Mouse (Mus musculus): ENCODE measurements around the gene Pla2g6. TPM values are rescaled to one million over a fixed set of nuclear protein-coding genes. Genes with fewer than 3 reads are reported as not detected.

The Pla2g6 gene
- polyA plus RNA-seq, 1 experiment: 24.6 TPM

DNA sequence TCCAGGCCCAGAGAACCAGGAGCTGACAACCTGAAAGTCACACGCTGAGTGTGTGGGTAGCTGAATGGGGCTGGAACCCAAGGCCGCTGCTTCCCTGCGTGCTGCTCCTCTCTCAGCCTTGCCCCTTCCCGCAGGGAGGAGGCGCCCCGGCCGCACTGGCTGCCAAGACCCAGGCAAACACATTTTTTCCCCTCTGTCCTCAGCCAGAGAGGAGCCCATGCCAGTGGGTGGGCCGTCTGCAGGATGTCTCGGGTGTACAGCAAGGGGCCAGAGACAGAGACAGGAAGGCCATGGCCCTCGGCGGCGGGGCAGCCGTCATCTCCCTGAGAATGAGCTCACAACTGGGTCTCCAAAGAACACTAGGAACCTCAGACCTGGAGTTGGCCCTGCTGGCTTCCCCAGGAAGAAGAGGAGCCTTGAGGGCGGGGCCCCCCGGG lies 23.2 kb upstream of the Pla2g6 start:
- 40% methylated on average over 15 of the region's 15 CpGs for WGBS

DNA sequence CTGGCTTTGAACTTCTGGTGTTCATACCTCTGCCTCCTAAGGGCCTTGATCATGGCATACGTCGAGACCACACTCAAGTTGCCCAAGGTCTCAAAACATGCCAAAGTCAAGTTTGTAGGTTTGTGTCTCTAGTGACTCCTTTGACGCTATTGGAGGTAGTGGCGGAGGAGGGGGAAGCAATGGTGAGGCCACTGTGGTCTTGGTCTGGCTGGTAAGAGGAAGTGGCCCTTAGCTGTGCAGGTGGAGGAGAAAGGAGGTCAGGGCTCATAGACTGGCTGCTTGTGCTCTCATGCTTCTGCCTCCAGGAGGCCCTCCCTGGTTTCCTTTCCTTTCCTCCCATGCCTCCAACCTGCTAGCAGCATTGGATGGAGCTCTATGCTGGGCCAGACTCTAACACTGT lies 22.7 kb upstream of the Pla2g6 start:
- Histone ChIP-seq H3K27me3 (replicated peaks; ENCODE audit: control insufficient read depth, insufficient read depth, low read length) (no peaks in the 10 kb centered on the region), H3K4me3 (ENCODE audit: insufficient read depth, low read depth, low read length) (no peak overlapping the region), H3K4me1 (ENCODE audit: control insufficient read depth, insufficient read depth, low read length) (peaks cover 7% of the 10 kb centered on the region), H3K27ac (ENCODE audit: insufficient read depth, low read depth, low read length) (no peak overlapping the region), H3K36me3 (ENCODE audit: control insufficient read depth, insufficient read depth, low read length) (no peaks in the 10 kb centered on the region)
- no peak for DNase-seq
- 93% methylated on average over 4 of the region's 4 CpGs for WGBS
- TF ChIP-seq POLR2A (IDR thresholded peaks at IDR 0.05; ENCODE audit: low read depth, low read length): no peak
- no peak for TF ChIP-seq CTCF (conservative IDR thresholded peaks at IDR 0.05; ENCODE audit: insufficient read depth, insufficient read length, low read depth, low read length)

More for the DNA sequence above, 23.2 kb upstream of the Pla2g6 start:
- Histone ChIP-seq H3K4me3 (ENCODE audit: insufficient read depth, low read depth, low read length) (no peak overlapping the region), H3K27ac (ENCODE audit: insufficient read depth, low read depth, low read length) (no peak overlapping the region), H3K36me3 (ENCODE audit: control insufficient read depth, insufficient read depth, low read length) (no peaks in the 10 kb centered on the region), H3K27me3 (replicated peaks; ENCODE audit: control insufficient read depth, insufficient read depth, low read length) (no peaks in the 10 kb centered on the region), H3K4me1 (ENCODE audit: control insufficient read depth, insufficient read depth, low read length) (peaks cover 7% of the 10 kb centered on the region)
- no peak for TF ChIP-seq POLR2A (IDR thresholded peaks at IDR 0.05; ENCODE audit: low read depth, low read length)
- no peak for TF ChIP-seq CTCF (conservative IDR thresholded peaks at IDR 0.05; ENCODE audit: insufficient read depth, insufficient read length, low read depth, low read length)
- peak; percentile 80 for DNase-seq

DNA sequence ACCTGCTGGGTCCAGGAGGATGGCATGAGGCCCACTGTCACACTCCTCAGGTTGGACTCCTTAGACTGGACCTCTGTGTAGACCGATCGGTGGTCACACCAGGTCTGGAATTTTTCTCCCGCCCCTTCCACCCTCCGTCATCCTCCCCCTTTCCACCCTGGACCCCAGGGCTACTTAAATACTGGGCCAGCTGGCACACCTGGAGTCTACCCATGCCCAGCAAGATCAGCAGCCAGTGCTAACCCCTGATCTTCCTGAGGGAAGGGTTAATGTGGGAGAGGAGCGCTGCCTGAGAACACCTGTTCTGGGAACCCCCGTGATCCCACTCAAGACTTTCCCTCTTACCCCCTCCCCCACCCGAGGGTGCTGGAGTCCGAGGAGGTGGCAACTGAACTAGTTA lies 20.5 kb upstream of the Pla2g6 start:
- peaks cover 7% of the 10 kb centered on the region for H3K4me1 ChIP-seq (ENCODE audit: control insufficient read depth, insufficient read depth, low read length)
- DNase-seq: no peak
- H3K4me3 ChIP-seq (ENCODE audit: insufficient read depth, low read depth, low read length): peak overlapping the region; percentile 65; the same call in 1 of the 2 replicates
- TF ChIP-seq POLR2A (IDR thresholded peaks at IDR 0.05; ENCODE audit: low read depth, low read length) (no peak), CTCF (conservative IDR thresholded peaks at IDR 0.05; ENCODE audit: insufficient read depth, insufficient read length, low read depth, low read length) (no peak)
- WGBS: 61% methylated on average over 8 of the region's 8 CpGs
- no peak overlapping the region for H3K27ac ChIP-seq (ENCODE audit: insufficient read depth, low read depth, low read length)
- H3K36me3 ChIP-seq (ENCODE audit: control insufficient read depth, insufficient read depth, low read length): no peaks in the 10 kb centered on the region
- H3K27me3 ChIP-seq (replicated peaks; ENCODE audit: control insufficient read depth, insufficient read depth, low read length): no peaks in the 10 kb centered on the region

DNA sequence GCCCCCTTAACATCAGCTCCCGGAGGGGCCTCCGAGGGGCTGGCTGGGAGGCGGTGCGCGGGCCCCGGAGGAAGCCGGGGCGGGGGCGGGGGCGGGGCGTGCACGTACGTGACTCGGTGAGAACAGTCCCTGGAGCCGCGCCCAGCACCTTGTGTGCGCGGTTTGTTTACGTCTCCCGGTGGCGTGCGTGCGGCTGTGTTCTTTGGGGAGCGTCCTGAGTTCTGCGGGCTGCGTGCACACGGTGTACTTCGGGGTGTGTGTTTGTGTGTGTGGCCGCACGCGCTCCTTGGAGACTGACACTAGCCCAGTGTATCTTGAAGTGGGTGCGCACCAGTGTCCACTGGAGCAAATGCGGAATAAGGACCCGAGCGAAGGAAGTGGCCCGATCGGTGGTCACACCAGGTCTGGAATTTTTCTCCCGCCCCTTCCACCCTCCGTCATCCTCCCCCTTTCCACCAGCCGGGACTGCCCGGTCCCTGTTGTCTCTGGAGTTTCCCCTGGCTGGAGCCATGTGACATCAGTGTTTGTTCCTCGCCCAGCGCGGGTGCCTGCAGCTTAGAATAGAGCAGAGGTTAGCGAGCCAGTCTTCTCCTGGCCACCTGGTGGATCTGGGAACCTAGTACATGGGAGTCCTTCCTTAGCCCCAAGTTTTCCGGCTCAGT lies 19.8 kb upstream of the Pla2g6 start:
- H3K27me3 ChIP-seq (replicated peaks; ENCODE audit: control insufficient read depth, insufficient read depth, low read length): no peaks in the 10 kb centered on the region
- DNase-seq: peak; percentile 77
- TF ChIP-seq POLR2A (IDR thresholded peaks at IDR 0.05; ENCODE audit: low read depth, low read length) (no peak), CTCF (conservative IDR thresholded peaks at IDR 0.05; ENCODE audit: insufficient read depth, insufficient read length, low read depth, low read length) (peak; percentile 51)
- under 1% methylated on average over 39 of the region's 46 CpGs for WGBS
- peak overlapping the region; percentile 65 for H3K4me3 ChIP-seq (ENCODE audit: insufficient read depth, low read depth, low read length)
- H3K36me3 ChIP-seq (ENCODE audit: control insufficient read depth, insufficient read depth, low read length): no peaks in the 10 kb centered on the region
- H3K27ac ChIP-seq (ENCODE audit: insufficient read depth, low read depth, low read length): no peak overlapping the region; the same call in 1 of the 2 replicates
- peaks cover 7% of the 10 kb centered on the region for H3K4me1 ChIP-seq (ENCODE audit: control insufficient read depth, insufficient read depth, low read length)

DNA sequence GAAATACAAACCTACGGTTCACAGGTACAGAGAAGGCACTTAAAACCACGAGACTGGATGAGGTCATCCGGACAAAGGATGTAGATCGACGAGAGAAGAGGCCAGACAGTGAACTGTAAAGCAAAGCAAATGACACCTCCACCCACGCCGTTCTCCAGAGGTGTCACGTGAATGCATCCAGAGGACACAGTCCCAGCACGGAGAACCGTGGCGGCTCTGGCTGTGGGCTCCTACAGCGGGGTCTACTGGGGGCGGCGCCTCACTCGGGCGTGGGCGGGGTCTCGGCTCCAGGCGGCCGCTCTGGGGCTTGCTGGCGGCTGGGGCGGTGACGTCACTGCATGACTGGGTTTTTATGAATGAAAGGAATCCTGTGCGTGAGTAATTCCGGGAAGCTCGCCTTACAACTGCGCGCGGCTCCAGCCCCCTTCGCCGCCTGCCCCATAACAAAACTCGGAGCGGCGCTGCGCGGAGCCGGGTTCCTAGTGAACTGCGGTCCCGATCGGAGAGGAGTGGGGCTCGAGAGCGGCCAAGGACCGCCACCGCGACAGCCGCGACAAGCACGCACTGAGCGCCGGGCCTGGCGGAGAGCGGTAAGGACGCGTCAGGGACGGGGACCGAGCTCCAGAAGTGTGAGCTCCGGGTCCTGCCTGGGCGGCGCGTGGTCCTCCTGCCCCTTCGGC lies 19.1 kb upstream of the Pla2g6 start:
- Histone ChIP-seq H3K27ac (ENCODE audit: insufficient read depth, low read depth, low read length) (0 out of 2 replicates have a peak overlapping the region, but pooled peaks have one; percentile 4), H3K36me3 (ENCODE audit: control insufficient read depth, insufficient read depth, low read length) (no peaks in the 10 kb centered on the region), H3K4me3 (ENCODE audit: insufficient read depth, low read depth, low read length) (peak overlapping the region; percentile 65), H3K4me1 (ENCODE audit: control insufficient read depth, insufficient read depth, low read length) (peaks cover 7% of the 10 kb centered on the region), H3K27me3 (replicated peaks; ENCODE audit: control insufficient read depth, insufficient read depth, low read length) (no peaks in the 10 kb centered on the region)
- DNase-seq: peak; percentile 91
- under 1% methylated on average over 58 of the region's 61 CpGs for WGBS
- TF ChIP-seq CTCF (conservative IDR thresholded peaks at IDR 0.05; ENCODE audit: insufficient read depth, insufficient read length, low read depth, low read length) (no peak), POLR2A (IDR thresholded peaks at IDR 0.05; ENCODE audit: low read depth, low read length) (no peak)

DNA sequence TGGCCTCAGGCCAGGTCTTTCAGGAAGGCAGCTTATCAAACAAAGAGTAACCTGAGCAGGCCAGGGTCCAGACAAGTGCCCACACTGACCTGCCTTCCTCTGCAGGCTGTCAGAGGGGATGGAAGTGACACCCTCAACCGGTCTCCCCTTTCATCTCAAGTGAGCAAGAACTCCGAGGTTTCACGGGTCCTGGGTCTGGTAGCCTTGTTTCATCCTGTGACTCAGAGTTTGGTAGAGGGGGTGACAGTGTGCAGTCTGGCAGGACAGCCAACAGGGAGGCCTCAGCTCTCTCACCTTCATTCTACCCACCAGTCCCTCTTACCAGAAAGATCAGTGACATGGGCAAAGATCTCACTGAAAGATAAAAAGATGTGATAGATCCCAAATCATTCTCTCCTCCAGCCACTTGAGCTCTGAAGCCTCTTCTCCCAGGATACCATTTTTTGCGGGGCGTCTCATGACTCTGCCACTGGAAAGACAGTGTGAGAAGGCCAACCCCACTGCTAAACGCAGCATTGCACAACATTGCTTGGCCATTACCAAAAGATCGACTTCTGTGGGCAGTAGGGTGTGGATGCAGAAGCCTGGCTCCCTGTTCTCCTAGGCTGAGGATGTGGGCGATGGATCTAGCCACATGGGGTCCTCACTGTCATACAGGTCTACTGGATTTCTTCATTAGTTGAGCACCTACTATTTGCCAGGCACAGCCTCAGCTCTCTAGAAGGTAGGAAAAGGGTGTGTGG lies 18.0 kb upstream of the Pla2g6 start, which contains the start of gene Maff:
TSS of gene Maff (plus strand) at position 571 of the 743 bp plus-strand sequence.
- H3K27me3 ChIP-seq (replicated peaks; ENCODE audit: control insufficient read depth, insufficient read depth, low read length): no peaks in the 10 kb centered on the region
- no peaks in the 10 kb centered on the region for H3K36me3 ChIP-seq (ENCODE audit: control insufficient read depth, insufficient read depth, low read length)
- TF ChIP-seq CTCF (conservative IDR thresholded peaks at IDR 0.05; ENCODE audit: insufficient read depth, insufficient read length, low read depth, low read length): no peak
- H3K27ac ChIP-seq (ENCODE audit: insufficient read depth, low read depth, low read length): no peak within 1 kb of the TSS
- WGBS: 75% methylated on average over 8 of the region's 8 CpGs
- peak within 1 kb of the TSS; percentile 65 for H3K4me3 ChIP-seq (ENCODE audit: insufficient read depth, low read depth, low read length)
- DNase-seq: no peak
- peaks cover 7% of the 10 kb centered on the region for H3K4me1 ChIP-seq (ENCODE audit: control insufficient read depth, insufficient read depth, low read length)

DNA sequence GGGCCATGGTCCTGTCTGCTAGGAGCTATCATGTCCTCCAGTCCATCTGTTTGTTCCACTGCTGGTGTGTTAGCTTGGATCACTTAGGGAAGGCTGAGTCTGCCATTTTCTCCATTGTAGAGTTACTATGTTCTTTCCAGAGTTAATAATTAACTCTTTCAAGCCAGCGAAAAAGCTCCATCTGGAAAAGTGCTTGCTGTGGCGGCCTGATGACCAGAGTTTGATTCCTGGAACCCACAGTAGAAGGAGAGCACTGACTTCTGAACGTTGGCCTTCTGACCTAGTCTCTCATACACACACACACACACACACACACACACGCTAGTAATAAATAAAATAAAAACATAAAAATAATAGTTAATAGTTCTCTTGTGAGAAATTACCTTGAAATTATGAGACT lies 16.4 kb upstream of the Pla2g6 start:
- no peaks in the 10 kb centered on the region for H3K27me3 ChIP-seq (replicated peaks; ENCODE audit: control insufficient read depth, insufficient read depth, low read length)
- H3K4me1 ChIP-seq (ENCODE audit: control insufficient read depth, insufficient read depth, low read length): peaks cover 7% of the 10 kb centered on the region
- no peaks in the 10 kb centered on the region for H3K36me3 ChIP-seq (ENCODE audit: control insufficient read depth, insufficient read depth, low read length)
- WGBS: 55% methylated on average over 4 of the region's 4 CpGs
- no peak overlapping the region for H3K4me3 ChIP-seq (ENCODE audit: insufficient read depth, low read depth, low read length)
- peak; percentile 87 for DNase-seq
- H3K27ac ChIP-seq (ENCODE audit: insufficient read depth, low read depth, low read length): no peak overlapping the region
- TF ChIP-seq POLR2A (IDR thresholded peaks at IDR 0.05; ENCODE audit: low read depth, low read length) (no peak), CTCF (conservative IDR thresholded peaks at IDR 0.05; ENCODE audit: insufficient read depth, insufficient read length, low read depth, low read length) (no peak)
